Mouse (Mus musculus): ENCODE data around the gene Swi5. TPM values are rescaled to one million over a fixed set of nuclear protein-coding genes. Genes with fewer than 3 reads are reported as not detected.
A peak's percentile ranks its signal among the peaks of the same experiment; 100 is the strongest.

Swi5 gene
- polyA plus RNA-seq (2015; fragmentation: Nextera tagmentation; extraction: Ambion mirVana) = 392 and 415 TPM in 2 replicates

DNA sequence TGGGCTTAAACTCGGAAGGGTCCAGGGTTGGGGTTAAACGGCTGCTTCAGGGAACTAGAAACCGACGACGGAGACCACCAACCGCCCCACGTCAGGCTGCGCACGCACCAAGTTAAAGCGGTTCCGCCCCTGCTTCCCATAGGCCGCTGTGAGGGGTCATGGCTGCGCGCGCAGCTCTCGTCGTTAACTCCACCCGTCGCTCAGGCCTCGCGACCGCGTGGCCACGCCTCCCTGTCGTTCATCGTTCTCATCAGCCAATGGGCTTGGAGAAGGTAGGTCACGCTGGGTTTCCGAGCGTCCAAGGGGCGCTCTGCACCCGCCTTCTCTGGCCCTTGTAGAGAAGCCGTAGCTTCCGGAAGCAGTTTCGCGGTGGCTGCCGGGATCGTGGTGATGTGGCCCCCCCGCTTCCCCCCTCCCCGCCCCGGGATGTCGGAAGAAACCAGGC, at the start of gene Swi5:
Gene Swi5 (minus strand): TSS at position 153 of the 445 bp plus-strand sequence.
- Histone ChIP-seq H3K27me3 (ENCODE audit: control insufficient read depth, insufficient read depth, low read depth, low read length) (no peaks in the 10 kb centered on the region), H3K27ac (ENCODE audit: low read length) (peak within 1 kb of the TSS; percentile 62), H3K9ac (ENCODE audit: low read depth, low read length) (peak within 1 kb of the TSS; percentile 81), H3K4me2 (ENCODE audit: low read length) (peak within 1 kb of the TSS; percentile 84), H3K4me3 (ENCODE audit: low read depth, low read length) (peak within 1 kb of the TSS; percentile 64), H3K9me3 (replicated peaks; ENCODE audit: control insufficient read depth, low read length, poor library complexity, severe bottlenecking) (no peaks in the 10 kb centered on the region), H3K4me1 (ENCODE audit: control insufficient read depth, insufficient read depth, low read length) (peaks cover 21% of the 10 kb centered on the region), H3K36me3 (ENCODE audit: control insufficient read depth, insufficient read depth, low read length) (peaks cover 9% of the 10 kb centered on the region; the same call in 1 of the 2 replicates)
- WGBS = under 1% methylated on average over 41 of the region's 41 CpGs
- ATAC-seq = peak; percentile 99

DNA sequence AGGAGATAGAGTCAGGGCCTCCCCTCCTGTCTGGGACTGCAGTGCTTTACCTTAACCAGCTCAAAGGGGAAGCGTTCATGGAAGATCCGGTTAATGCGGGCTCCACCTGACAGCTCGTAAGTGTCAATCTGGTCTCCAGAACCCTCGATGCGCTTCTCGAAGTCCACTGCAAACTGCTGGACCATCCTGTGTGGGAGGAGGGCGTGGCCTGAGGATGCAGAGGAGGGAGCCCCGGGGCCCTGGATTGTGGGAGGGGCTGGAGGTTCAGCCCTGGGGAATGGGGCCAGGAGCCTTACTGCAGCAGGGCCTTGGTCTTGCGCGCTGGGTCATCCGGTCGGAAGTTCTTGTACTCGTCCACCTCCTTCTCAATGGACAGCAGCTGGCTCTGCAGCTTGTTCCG, 48.0 kb upstream of the Swi5 start:
- Histone ChIP-seq H3K36me3 (ENCODE audit: control insufficient read depth, insufficient read depth, low read length) (peaks cover 44% of the 10 kb centered on the region), H3K9ac (ENCODE audit: low read depth, low read length) (no peak overlapping the region), H3K27me3 (ENCODE audit: control insufficient read depth, insufficient read depth, low read depth, low read length) (no peaks in the 10 kb centered on the region), H3K27ac (ENCODE audit: low read length) (no peak overlapping the region), H3K4me3 (ENCODE audit: low read depth, low read length) (no peak overlapping the region), H3K9me3 (replicated peaks; ENCODE audit: control insufficient read depth, low read length, poor library complexity, severe bottlenecking) (no peaks in the 10 kb centered on the region), H3K4me2 (ENCODE audit: low read length) (no peak overlapping the region), H3K4me1 (ENCODE audit: control insufficient read depth, insufficient read depth, low read length) (no peaks in the 10 kb centered on the region)
- no peak for ATAC-seq
- 55% methylated on average over 15 of the region's 15 CpGs for WGBS

DNA sequence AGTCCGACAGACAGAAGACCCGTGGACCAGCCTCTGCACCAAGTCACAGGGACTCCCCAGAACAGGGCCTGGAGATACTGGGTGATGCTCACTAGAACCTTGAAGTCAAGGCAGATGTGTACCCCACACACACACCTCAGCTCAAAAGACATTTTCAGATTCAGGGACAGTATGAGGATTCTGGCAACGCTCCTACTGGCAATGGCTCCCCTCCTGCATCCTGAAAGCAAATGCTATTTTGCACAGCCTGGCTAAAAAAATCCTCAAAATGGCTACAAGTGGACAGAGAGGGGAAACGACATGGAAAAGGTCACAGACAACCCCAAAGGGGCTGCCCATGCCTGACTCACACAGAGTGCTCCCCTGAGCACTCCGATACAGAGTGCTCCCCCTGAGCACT, 44.3 kb upstream of the Swi5 start:
- Histone ChIP-seq H3K36me3 (ENCODE audit: control insufficient read depth, insufficient read depth, low read length) (peaks cover 33% of the 10 kb centered on the region), H3K27ac (ENCODE audit: low read length) (no peak overlapping the region), H3K4me1 (ENCODE audit: control insufficient read depth, insufficient read depth, low read length) (no peaks in the 10 kb centered on the region), H3K9me3 (replicated peaks; ENCODE audit: control insufficient read depth, low read length, poor library complexity, severe bottlenecking) (no peaks in the 10 kb centered on the region), H3K27me3 (ENCODE audit: control insufficient read depth, insufficient read depth, low read depth, low read length) (no peaks in the 10 kb centered on the region), H3K4me3 (ENCODE audit: low read depth, low read length) (no peak overlapping the region), H3K4me2 (ENCODE audit: low read length) (no peak overlapping the region), H3K9ac (ENCODE audit: low read depth, low read length) (no peak overlapping the region)
- 91% methylated on average over 5 of the region's 5 CpGs for WGBS
- ATAC-seq = no peak

- H3K27me3 ChIP-seq (ENCODE audit: control insufficient read depth, insufficient read depth, low read depth, low read length) = no peaks in the 10 kb centered on the region
- H3K27ac ChIP-seq (ENCODE audit: low read length) = no peak overlapping the region
- no peaks in the 10 kb centered on the region for H3K4me1 ChIP-seq (ENCODE audit: control insufficient read depth, insufficient read depth, low read length)
- H3K36me3 ChIP-seq (ENCODE audit: control insufficient read depth, insufficient read depth, low read length) = peaks cover 23% of the 10 kb centered on the region
- H3K4me2 ChIP-seq (ENCODE audit: low read length) = no peak overlapping the region
- no peak for ATAC-seq
- 54% methylated on average over 6 of the region's 6 CpGs for WGBS
- no peaks in the 10 kb centered on the region for H3K9me3 ChIP-seq (replicated peaks; ENCODE audit: control insufficient read depth, low read length, poor library complexity, severe bottlenecking)
- H3K9ac ChIP-seq (ENCODE audit: low read depth, low read length) = no peak overlapping the region
- H3K4me3 ChIP-seq (ENCODE audit: low read depth, low read length) = no peak overlapping the region
Observed at GRCm38 (mm10) chr2:32329531-32329930, 41.7 kb upstream of the Swi5 start.

GRCm38 (mm10) chr2:32328911-32329460, 41.1 kb upstream of the Swi5 start:
- Histone ChIP-seq H3K4me2 (ENCODE audit: low read length) (no peak overlapping the region), H3K9ac (ENCODE audit: low read depth, low read length) (0 out of 2 replicates have a peak overlapping the region, but pooled peaks have one; percentile 14), H3K9me3 (replicated peaks; ENCODE audit: control insufficient read depth, low read length, poor library complexity, severe bottlenecking) (no peaks in the 10 kb centered on the region), H3K27me3 (ENCODE audit: control insufficient read depth, insufficient read depth, low read depth, low read length) (no peaks in the 10 kb centered on the region), H3K4me3 (ENCODE audit: low read depth, low read length) (no peak overlapping the region), H3K4me1 (ENCODE audit: control insufficient read depth, insufficient read depth, low read length) (no peaks in the 10 kb centered on the region; the same call in 1 of the 2 replicates), H3K36me3 (ENCODE audit: control insufficient read depth, insufficient read depth, low read length) (peaks cover 21% of the 10 kb centered on the region), H3K27ac (ENCODE audit: low read length) (no peak overlapping the region)
- ATAC-seq = no peak; the same call in 1 of the 2 replicates
- 38% methylated on average over 13 of the region's 13 CpGs for WGBS

- Histone ChIP-seq H3K4me1 (ENCODE audit: control insufficient read depth, insufficient read depth, low read length) (peaks cover 16% of the 10 kb centered on the region), H3K36me3 (ENCODE audit: control insufficient read depth, insufficient read depth, low read length) (peaks cover 9% of the 10 kb centered on the region), H3K27me3 (ENCODE audit: control insufficient read depth, insufficient read depth, low read depth, low read length) (no peaks in the 10 kb centered on the region), H3K9me3 (replicated peaks; ENCODE audit: control insufficient read depth, low read length, poor library complexity, severe bottlenecking) (no peaks in the 10 kb centered on the region), H3K27ac (ENCODE audit: low read length) (no peak overlapping the region), H3K4me3 (ENCODE audit: low read depth, low read length) (no peak overlapping the region), H3K4me2 (ENCODE audit: low read length) (no peak overlapping the region), H3K9ac (ENCODE audit: low read depth, low read length) (no peak overlapping the region)
- ATAC-seq = no peak
- WGBS = 79% methylated on average over 4 of the region's 4 CpGs
Observed at GRCm38 (mm10) chr2:32327200-32327599, 39.3 kb upstream of the Swi5 start.

GRCm38 (mm10) chr2:32325342-32325741, 37.5 kb upstream of the Swi5 start:
- Histone ChIP-seq H3K27ac (ENCODE audit: low read length) (no peak overlapping the region), H3K4me3 (ENCODE audit: low read depth, low read length) (no peak overlapping the region), H3K9me3 (replicated peaks; ENCODE audit: control insufficient read depth, low read length, poor library complexity, severe bottlenecking) (no peaks in the 10 kb centered on the region), H3K4me2 (ENCODE audit: low read length) (no peak overlapping the region), H3K36me3 (ENCODE audit: control insufficient read depth, insufficient read depth, low read length) (no peaks in the 10 kb centered on the region; the same call in none of the 2 replicates), H3K27me3 (ENCODE audit: control insufficient read depth, insufficient read depth, low read depth, low read length) (no peaks in the 10 kb centered on the region), H3K4me1 (ENCODE audit: control insufficient read depth, insufficient read depth, low read length) (peaks cover 19% of the 10 kb centered on the region), H3K9ac (ENCODE audit: low read depth, low read length) (no peak overlapping the region)
- 75% methylated on average over 7 of the region's 7 CpGs for WGBS
- ATAC-seq = no peak

DNA sequence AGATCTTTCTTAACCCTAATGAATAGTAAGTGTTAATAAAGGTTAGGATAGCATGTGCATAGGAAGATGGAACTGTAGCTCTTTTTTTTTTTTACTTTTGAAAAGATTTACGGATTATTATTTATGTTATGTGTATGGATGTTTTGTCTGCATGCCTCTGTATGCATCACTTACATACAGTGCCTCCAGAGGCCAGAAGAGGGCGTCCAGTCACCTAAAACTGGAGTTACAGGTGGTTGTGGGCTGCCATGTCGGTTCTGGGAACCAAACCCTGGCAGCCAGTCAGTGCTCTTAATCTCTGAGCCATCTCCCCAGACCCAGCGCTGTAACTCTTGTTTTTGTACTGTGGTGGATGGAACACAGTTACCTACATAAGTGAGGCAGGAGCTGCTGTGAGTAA, 36.4 kb upstream of the Swi5 start:
- no peak for ATAC-seq
- Histone ChIP-seq H3K4me2 (ENCODE audit: low read length) (no peak overlapping the region), H3K27ac (ENCODE audit: low read length) (no peak overlapping the region), H3K27me3 (ENCODE audit: control insufficient read depth, insufficient read depth, low read depth, low read length) (no peaks in the 10 kb centered on the region), H3K9me3 (replicated peaks; ENCODE audit: control insufficient read depth, low read length, poor library complexity, severe bottlenecking) (no peaks in the 10 kb centered on the region), H3K4me1 (ENCODE audit: control insufficient read depth, insufficient read depth, low read length) (peaks cover 19% of the 10 kb centered on the region), H3K4me3 (ENCODE audit: low read depth, low read length) (no peak overlapping the region), H3K36me3 (ENCODE audit: control insufficient read depth, insufficient read depth, low read length) (no peaks in the 10 kb centered on the region; the same call in none of the 2 replicates), H3K9ac (ENCODE audit: low read depth, low read length) (no peak overlapping the region)
- 63% methylated on average over 4 of the region's 4 CpGs for WGBS
